Mouse (Mus musculus) gastrocnemius, adult 8-10 months (tissue): Measurements from ENCODE around the gene Rdh5. TPM values are rescaled to one million over a fixed set of nuclear protein-coding genes. Genes with fewer than 3 reads are reported as not detected.
A peak's percentile ranks its signal among the peaks of the same experiment; 100 is the strongest.

Source experiments
- DNase-seq, 2 experiments: peaks; one replicate each; pipeline ENCODE4 v3.0.0; 2022; ENCODE audit warnings: low spot score in 2 of 2
- total RNA-seq, 4 experiments: library from RNA; stranded (reverse); gene quantifications; 2 replicates each; pipeline ENCODE4 v1.2.4; 2022

The Rdh5 gene
- total RNA-seq, 4 experiments from 2014 or later, result 3.1 to 4.2 (median 3.7) TPM

GRCm38 (mm10) chr10:128931441-128931840 is 8.8 kb upstream of the Rdh5 start:
- DNase-seq, result peak in 1 of 2 experiments; percentile 66

GRCm38 (mm10) chr10:128929638-128930378 is 7.1 kb upstream of the Rdh5 start:
- DNase-seq, result no peak

GRCm38 (mm10) chr10:128928356-128928755 is 5.7 kb upstream of the Rdh5 start:
- no peak for DNase-seq

GRCm38 (mm10) chr10:128923935-128924334 is 1.2 kb upstream of the Rdh5 start, which contains the start of gene Bloc1s1:
Gene Bloc1s1, minus strand, starts transcription at chr10:128924035.
- DNase-seq, result no peak

GRCm38 (mm10) chr10:128923013-128923691 is 464 bp upstream of the Rdh5 start:
- peak; percentile 88 to 94 for DNase-seq

- no peak for DNase-seq
Measured at GRCm38 (mm10) chr10:128921883-128922821, 536 bp downstream of the Rdh5 start.

GRCm38 (mm10) chr10:128921251-128921650 is 1.4 kb downstream of the Rdh5 start:
- no peak for DNase-seq

- no peak for DNase-seq
Measured at GRCm38 (mm10) chr10:128920736-128921161, 1.9 kb downstream of the Rdh5 start.

- DNase-seq, result no peak
Measured at GRCm38 (mm10) chr10:128919966-128920365, 2.7 kb downstream of the Rdh5 start.

GRCm38 (mm10) chr10:128919203-128919631 is 3.5 kb downstream of the Rdh5 start:
- no peak for DNase-seq

- peak; percentile 64 to 77 for DNase-seq
Measured at GRCm38 (mm10) chr10:128918246-128918645, 4.4 kb downstream of the Rdh5 start.

GRCm38 (mm10) chr10:128917400-128917799 is 5.3 kb downstream of the Rdh5 start:
- DNase-seq, result no peak

- no peak for DNase-seq
Measured at GRCm38 (mm10) chr10:128916665-128917064, 6.0 kb downstream of the Rdh5 start.

GRCm38 (mm10) chr10:128915550-128915949 is 7.1 kb downstream of the Rdh5 start:
- no peak for DNase-seq

- DNase-seq, result no peak
Measured at GRCm38 (mm10) chr10:128913696-128914095, 9.0 kb downstream of the Rdh5 start.

GRCm38 (mm10) chr10:128913219-128913618 is 9.5 kb downstream of the Rdh5 start:
- peak; percentile 73 to 76 for DNase-seq

- no peak for DNase-seq
Measured at GRCm38 (mm10) chr10:128912791-128913190, 9.9 kb downstream of the Rdh5 start.

- no peak for DNase-seq
Measured at GRCm38 (mm10) chr10:128912268-128912667, 10.4 kb downstream of the Rdh5 start.

GRCm38 (mm10) chr10:128911430-128911829 is 11.3 kb downstream of the Rdh5 start:
- no peak for DNase-seq

- peak in 1 of 2 experiments; percentile 47 for DNase-seq
Measured at GRCm38 (mm10) chr10:128910066-128910841, 12.4 kb downstream of the Rdh5 start.
